Mouse (Mus musculus): ENCODE measurements around the gene Tmem91. TPM values are rescaled to one million over a fixed set of nuclear protein-coding genes. Genes with fewer than 3 reads are reported as not detected.
A peak's percentile ranks its signal among the peaks of the same experiment; 100 is the strongest.

Gene Tmem91
- total and polyA plus RNA-seq, 2 experiments from 2014 or later: 94.4 to 186 TPM

DNA sequence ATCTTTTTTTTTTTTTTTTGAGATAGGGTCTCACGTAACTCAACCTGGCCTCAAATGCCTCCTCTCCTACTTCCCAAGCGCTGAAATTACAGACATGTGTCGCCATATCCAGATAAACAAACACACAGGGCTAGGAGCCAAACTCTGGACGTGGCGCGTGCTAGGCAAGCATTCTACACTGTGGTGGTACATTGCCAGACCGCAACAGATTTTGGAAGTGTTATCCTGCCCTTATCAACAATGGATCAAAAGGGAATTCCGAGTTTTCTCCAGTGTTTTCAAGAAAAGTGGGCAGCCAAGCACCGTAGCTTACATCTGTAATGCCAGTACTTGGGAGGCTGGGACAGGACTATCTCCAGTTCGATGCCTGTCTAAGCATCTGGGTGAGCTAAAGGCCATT, 17.2 kb downstream of the Tmem91 start:
- DNase-seq (ENCODE audit: low spot score) (no peak), ATAC-seq (ENCODE audit: low FRiP score) (no peak)
- no peak overlapping the region for H3K27ac ChIP-seq (ENCODE audit: low read depth, low read length)
- TF ChIP-seq CTCF (IDR thresholded peaks at IDR 0.05): no peak
- H3K4me3 ChIP-seq (ENCODE audit: low read depth, low read length): peak overlapping the region; percentile 70
- H3K9ac ChIP-seq (replicated peaks; ENCODE audit: low read length, poor library complexity, severe bottlenecking): peak overlapping the region; percentile 73
- no peaks in the 10 kb centered on the region for H3K9me3 ChIP-seq (ENCODE audit: low read length)
- peak overlapping the region; percentile 82 for H3K4me2 ChIP-seq (ENCODE audit: low read depth, low read length, poor library complexity, severe bottlenecking)
- no peaks in the 10 kb centered on the region for H3K36me3 ChIP-seq (ENCODE audit: insufficient read depth, low read length)
- peaks cover 9% of the 10 kb centered on the region; the same call in 1 of the 2 replicates for H3K4me1 ChIP-seq (ENCODE audit: insufficient read depth, low read length)
- WGBS: 37% methylated on average over 10 of the region's 10 CpGs
- H3K27me3 ChIP-seq (ENCODE audit: insufficient read depth, low read length): no peaks in the 10 kb centered on the region

- H3K27ac ChIP-seq (ENCODE audit: low read depth, low read length): no peak overlapping the region
- no peaks in the 10 kb centered on the region for H3K27me3 ChIP-seq (ENCODE audit: insufficient read depth, low read length)
- ATAC-seq (ENCODE audit: low FRiP score): no peak
- WGBS: 74% methylated on average over 11 of the region's 11 CpGs
- DNase-seq (ENCODE audit: low spot score): no peak
- H3K4me2 ChIP-seq (ENCODE audit: low read depth, low read length, poor library complexity, severe bottlenecking): no peak overlapping the region
- no peaks in the 10 kb centered on the region for H3K36me3 ChIP-seq (ENCODE audit: insufficient read depth, low read length)
- no peaks in the 10 kb centered on the region for H3K9me3 ChIP-seq (ENCODE audit: low read length)
- no peak for TF ChIP-seq CTCF (IDR thresholded peaks at IDR 0.05)
- peaks cover 9% of the 10 kb centered on the region; the same call in 1 of the 2 replicates for H3K4me1 ChIP-seq (ENCODE audit: insufficient read depth, low read length)
- H3K4me3 ChIP-seq (ENCODE audit: low read depth, low read length): no peak overlapping the region
- H3K9ac ChIP-seq (replicated peaks; ENCODE audit: low read length, poor library complexity, severe bottlenecking): no peak overlapping the region
These were observed 19.2 kb downstream of the Tmem91 start for GRCm38 (mm10) chr7:25655601-25656428.

GRCm38 (mm10) chr7:25652244-25652759, 22.7 kb downstream of the Tmem91 start:
- ATAC-seq (ENCODE audit: low FRiP score) (no peak), DNase-seq (ENCODE audit: low spot score) (no peak)
- Histone ChIP-seq H3K4me3 (ENCODE audit: low read depth, low read length) (no peak overlapping the region), H3K9me3 (ENCODE audit: low read length) (no peaks in the 10 kb centered on the region), H3K4me1 (ENCODE audit: insufficient read depth, low read length) (peaks cover 3% of the 10 kb centered on the region; the same call in 1 of the 2 replicates), H3K4me2 (ENCODE audit: low read depth, low read length, poor library complexity, severe bottlenecking) (no peak overlapping the region), H3K36me3 (ENCODE audit: insufficient read depth, low read length) (no peaks in the 10 kb centered on the region), H3K27me3 (ENCODE audit: insufficient read depth, low read length) (no peaks in the 10 kb centered on the region), H3K9ac (replicated peaks; ENCODE audit: low read length, poor library complexity, severe bottlenecking) (no peak overlapping the region), H3K27ac (ENCODE audit: low read depth, low read length) (no peak overlapping the region)
- 92% methylated on average over 12 of the region's 12 CpGs for WGBS
- no peak for TF ChIP-seq CTCF (IDR thresholded peaks at IDR 0.05)

- H3K4me3 ChIP-seq (ENCODE audit: low read depth, low read length): no peak overlapping the region
- H3K9ac ChIP-seq (replicated peaks; ENCODE audit: low read length, poor library complexity, severe bottlenecking): no peak overlapping the region
- ATAC-seq (ENCODE audit: low FRiP score) (no peak), DNase-seq (ENCODE audit: low spot score) (no peak)
- H3K4me2 ChIP-seq (ENCODE audit: low read depth, low read length, poor library complexity, severe bottlenecking): no peak overlapping the region
- H3K27me3 ChIP-seq (ENCODE audit: insufficient read depth, low read length): no peaks in the 10 kb centered on the region
- H3K9me3 ChIP-seq (ENCODE audit: low read length): no peaks in the 10 kb centered on the region
- WGBS: 89% methylated on average over 8 of the region's 8 CpGs
- H3K36me3 ChIP-seq (ENCODE audit: insufficient read depth, low read length): no peaks in the 10 kb centered on the region
- H3K4me1 ChIP-seq (ENCODE audit: insufficient read depth, low read length): no peaks in the 10 kb centered on the region
- H3K27ac ChIP-seq (ENCODE audit: low read depth, low read length): no peak overlapping the region
- TF ChIP-seq CTCF (IDR thresholded peaks at IDR 0.05): no peak
These were observed 23.7 kb downstream of the Tmem91 start for GRCm38 (mm10) chr7:25651281-25651680.

GRCm38 (mm10) chr7:25649839-25650238, 25.1 kb downstream of the Tmem91 start:
- no peak overlapping the region for H3K27ac ChIP-seq (ENCODE audit: low read depth, low read length)
- DNase-seq (ENCODE audit: low spot score) (no peak), ATAC-seq (ENCODE audit: low FRiP score) (no peak)
- 86% methylated on average over 5 of the region's 5 CpGs for WGBS
- no peak for TF ChIP-seq CTCF (IDR thresholded peaks at IDR 0.05)
- H3K4me2 ChIP-seq (ENCODE audit: low read depth, low read length, poor library complexity, severe bottlenecking): no peak overlapping the region
- no peak overlapping the region for H3K4me3 ChIP-seq (ENCODE audit: low read depth, low read length)
- H3K9me3 ChIP-seq (ENCODE audit: low read length): no peaks in the 10 kb centered on the region
- H3K27me3 ChIP-seq (ENCODE audit: insufficient read depth, low read length): no peaks in the 10 kb centered on the region
- H3K9ac ChIP-seq (replicated peaks; ENCODE audit: low read length, poor library complexity, severe bottlenecking): no peak overlapping the region
- H3K36me3 ChIP-seq (ENCODE audit: insufficient read depth, low read length): 0 out of 2 replicates have a peak, but pooled peaks cover 3% of the 10 kb centered on the region
- no peaks in the 10 kb centered on the region for H3K4me1 ChIP-seq (ENCODE audit: insufficient read depth, low read length)

DNA sequence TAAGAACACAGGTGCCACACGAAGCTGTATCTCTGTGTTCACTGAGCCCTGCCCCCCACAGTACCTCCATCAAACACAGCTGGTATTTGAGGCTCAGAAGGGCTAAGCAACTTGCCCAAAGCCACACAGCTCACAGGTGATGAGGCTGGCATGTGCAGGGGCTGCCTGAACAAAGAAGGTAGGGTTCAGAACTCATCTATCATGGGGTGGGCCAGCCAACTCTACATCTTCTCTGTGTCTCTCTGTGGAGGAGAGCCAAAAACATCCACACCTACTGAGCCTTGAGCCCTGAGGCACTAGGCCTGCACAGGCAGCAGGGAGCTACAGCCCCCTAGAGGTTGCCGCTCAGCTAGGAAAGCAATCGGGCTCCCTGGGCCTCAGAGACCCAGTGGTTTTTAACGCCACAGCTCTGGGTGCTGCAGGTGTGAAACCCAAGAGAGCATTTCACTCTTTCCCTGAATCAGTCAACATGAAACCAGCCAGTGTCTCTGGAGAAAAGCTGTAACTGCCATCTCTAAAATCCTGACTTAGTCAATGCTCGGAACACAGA, 27.3 kb downstream of the Tmem91 start:
- WGBS: 61% methylated on average over 5 of the region's 5 CpGs
- H3K27ac ChIP-seq (ENCODE audit: low read depth, low read length): no peak overlapping the region
- no peak for TF ChIP-seq CTCF (IDR thresholded peaks at IDR 0.05)
- no peak overlapping the region for H3K4me3 ChIP-seq (ENCODE audit: low read depth, low read length)
- no peak overlapping the region for H3K4me2 ChIP-seq (ENCODE audit: low read depth, low read length, poor library complexity, severe bottlenecking)
- DNase-seq (ENCODE audit: low spot score) (no peak), ATAC-seq (ENCODE audit: low FRiP score) (no peak)
- no peak overlapping the region for H3K9ac ChIP-seq (replicated peaks; ENCODE audit: low read length, poor library complexity, severe bottlenecking)
- H3K27me3 ChIP-seq (ENCODE audit: insufficient read depth, low read length): no peaks in the 10 kb centered on the region
- H3K4me1 ChIP-seq (ENCODE audit: insufficient read depth, low read length): no peaks in the 10 kb centered on the region
- H3K36me3 ChIP-seq (ENCODE audit: insufficient read depth, low read length): 0 out of 2 replicates have a peak, but pooled peaks cover 5% of the 10 kb centered on the region
- H3K9me3 ChIP-seq (ENCODE audit: low read length): no peaks in the 10 kb centered on the region
